Mouse (Mus musculus) yolk sac, embryonic 10.5 days (tissue): Measurements from ENCODE around the gene Gnao1.
A peak's percentile ranks its signal among the peaks of the same experiment; 100 is the strongest.

Experiments used
- DNase-seq: peaks from one replicate; pipeline ENCODE4 v3.0.0-alpha.2; 2017; ENCODE audit warnings: low spot score

Gnao1 gene

GRCm38 (mm10) chr8:93945781-93946180, 136.0 kb downstream of the Gnao1 start:
- no peak for DNase-seq

- no peak for DNase-seq
Measured at GRCm38 (mm10) chr8:93946397-93946796, 136.6 kb downstream of the Gnao1 start.

- no peak for DNase-seq
Measured at GRCm38 (mm10) chr8:93950133-93950532, 140.4 kb downstream of the Gnao1 start.

- no peak for DNase-seq
Measured at GRCm38 (mm10) chr8:93952511-93952910, 142.7 kb downstream of the Gnao1 start.

GRCm38 (mm10) chr8:93958402-93958801, 148.6 kb downstream of the Gnao1 start:
- DNase-seq: no peak

- no peak for DNase-seq
Measured at GRCm38 (mm10) chr8:93960909-93961308, 151.1 kb downstream of the Gnao1 start.

- DNase-seq: no peak
Measured at GRCm38 (mm10) chr8:93968293-93968692, 158.5 kb downstream of the Gnao1 start.

- no peak for DNase-seq
Measured at GRCm38 (mm10) chr8:93969626-93970340, 160.0 kb downstream of the Gnao1 start.

GRCm38 (mm10) chr8:93971451-93971850, 161.7 kb downstream of the Gnao1 start:
- DNase-seq: no peak

- DNase-seq: no peak
Measured at GRCm38 (mm10) chr8:93972211-93972610, 162.4 kb downstream of the Gnao1 start.

GRCm38 (mm10) chr8:93972971-93973734, 163.4 kb downstream of the Gnao1 start:
- no peak for DNase-seq

GRCm38 (mm10) chr8:93973831-93974375, 164.1 kb downstream of the Gnao1 start:
- no peak for DNase-seq

GRCm38 (mm10) chr8:93974602-93975186, 164.9 kb downstream of the Gnao1 start:
- peak; percentile 79 for DNase-seq

- DNase-seq: peak; percentile 50
Measured at GRCm38 (mm10) chr8:93975358-93975757, 165.6 kb downstream of the Gnao1 start.

- DNase-seq: no peak
Measured at GRCm38 (mm10) chr8:93976446-93977211, 166.9 kb downstream of the Gnao1 start.

GRCm38 (mm10) chr8:93980141-93980540, 170.4 kb downstream of the Gnao1 start:
- no peak for DNase-seq

GRCm38 (mm10) chr8:93981679-93982215, 172.0 kb downstream of the Gnao1 start:
- no peak for DNase-seq

- no peak for DNase-seq
Measured at GRCm38 (mm10) chr8:93983827-93984226, 174.1 kb downstream of the Gnao1 start.

GRCm38 (mm10) chr8:93984731-93985130, 175.0 kb downstream of the Gnao1 start:
- DNase-seq: no peak

- DNase-seq: no peak
Measured at GRCm38 (mm10) chr8:93989739-93990138, 180.0 kb downstream of the Gnao1 start.

- DNase-seq: no peak
Measured at GRCm38 (mm10) chr8:93998961-93999360, 189.2 kb downstream of the Gnao1 start.

GRCm38 (mm10) chr8:94004139-94004538, 194.4 kb downstream of the Gnao1 start:
- no peak for DNase-seq
